Mouse (Mus musculus): ENCODE data around the gene Hc.

DNA sequence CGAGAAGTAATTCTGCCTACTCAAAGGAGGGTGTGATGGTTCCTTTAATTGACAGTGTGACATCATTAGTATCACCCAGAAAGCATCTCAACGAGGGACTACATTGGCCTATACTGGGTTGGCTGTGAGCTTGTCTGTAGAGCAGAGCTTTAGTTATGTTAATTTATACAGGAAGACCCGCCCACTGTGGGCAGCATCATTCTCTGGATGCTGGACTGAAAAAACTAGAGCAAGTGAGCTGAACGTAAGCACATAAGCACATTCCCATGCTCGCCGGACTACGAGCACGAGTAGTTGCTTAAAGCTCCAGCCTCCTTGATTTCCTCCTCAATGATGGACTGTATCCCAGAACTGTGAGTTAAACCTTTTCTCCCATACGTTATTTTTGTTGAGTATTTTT is 62.3 kb downstream of the Hc start:
- no peak for TF ChIP-seq GATA1 (IDR thresholded peaks at IDR 0.05; ENCODE audit: borderline replicate concordance, low read length)
- no peak for TF ChIP-seq CTCF (IDR thresholded peaks at IDR 0.05; ENCODE audit: low read depth, low read length)
- no peak for TF ChIP-seq POLR2AphosphoS5 (IDR thresholded peaks at IDR 0.05; ENCODE audit: insufficient replicate concordance, low read depth, low read length)
- no peak for TF ChIP-seq TAL1 (conservative IDR thresholded peaks at IDR 0.05; ENCODE audit: low read depth, low read length)

Data from G1E (cell line).